ENCODE assay signal across 7 mouse cellular contexts in genomic region chr12:36042348-36042778, GRCm38 (mm10). TPM values are rescaled to one million over a fixed set of nuclear protein-coding genes. Genes with fewer than 3 reads are reported as not detected.
DNase-seq lines count a peak whose midpoint lies in the region; ATAC-seq lines count a peak whose summit lies in the region.

TSS of gene Tspan13 (minus strand) at chr12:36042500.

- peak within 1 kb of the TSS; percentile 66 for H3K27ac ChIP-seq in embryonic facial prominence, embryonic 12.5 days
- H3K27ac ChIP-seq in limb, embryonic 10.5 days: peak within 1 kb of the TSS; percentile 90
- peak within 1 kb of the TSS; percentile 91 for H3K27ac ChIP-seq in midbrain, embryonic 12.5 days (replicated peaks)

- peak; percentile 86 to 87 for DNase-seq in adrenal gland, postnatal 36 days
- peak; percentile 87 to 94 for DNase-seq in heart, adult 18-20 months
- DNase-seq in kidney, adult 18-20 months: peak; percentile 86
- peak; percentile 91 for DNase-seq in limb, embryonic 10.5 days (ENCODE audit: low spot score)
- DNase-seq in skeletal muscle tissue, adult 2 months (ENCODE audit: low read depth, low spot score): peak; percentile 36

- peak within 1 kb of the TSS; percentile 89 for H3K4me2 ChIP-seq in embryonic facial prominence, embryonic 12.5 days (replicated peaks)
- peak within 1 kb of the TSS; percentile 60 for H3K4me2 ChIP-seq in midbrain, embryonic 12.5 days (replicated peaks)

- H3K4me1 ChIP-seq in embryonic facial prominence, embryonic 12.5 days: peaks cover 16% of the 10 kb centered on the region
- H3K4me1 ChIP-seq in limb, embryonic 10.5 days: peaks cover 23% of the 10 kb centered on the region
- H3K4me1 ChIP-seq in midbrain, embryonic 12.5 days: peaks cover 16% of the 10 kb centered on the region

- 0 out of 2 replicates have a peak, but pooled peaks cover 2% of the 10 kb centered on the region for H3K27me3 ChIP-seq in embryonic facial prominence, embryonic 12.5 days
- H3K27me3 ChIP-seq in limb, embryonic 10.5 days (ENCODE audit: low read depth, poor library complexity, severe bottlenecking): no peaks in the 10 kb centered on the region
- no peaks in the 10 kb centered on the region for H3K27me3 ChIP-seq in midbrain, embryonic 12.5 days

- peak within 1 kb of the TSS; percentile 77 for H3K9ac ChIP-seq in embryonic facial prominence, embryonic 12.5 days
- H3K9ac ChIP-seq in midbrain, embryonic 12.5 days (replicated peaks): peak within 1 kb of the TSS; percentile 92

- no peaks in the 10 kb centered on the region for H3K9me3 ChIP-seq in embryonic facial prominence, embryonic 12.5 days
- no peaks in the 10 kb centered on the region for H3K9me3 ChIP-seq in limb, embryonic 10.5 days (replicated peaks)
- H3K9me3 ChIP-seq in midbrain, embryonic 12.5 days: no peaks in the 10 kb centered on the region

- WGBS in embryonic facial prominence, embryonic 12.5 days: 1% methylated on average over 34 of the region's 35 CpGs
- WGBS in limb, embryonic 10.5 days: under 1% methylated on average over 35 of the region's 35 CpGs
- 0% methylated on average over 35 of the region's 35 CpGs for WGBS in midbrain, embryonic 12.5 days

- no peaks in the 10 kb centered on the region for H3K36me3 ChIP-seq in embryonic facial prominence, embryonic 12.5 days
- H3K36me3 ChIP-seq in limb, embryonic 10.5 days: no peaks in the 10 kb centered on the region
- H3K36me3 ChIP-seq in midbrain, embryonic 12.5 days: no peaks in the 10 kb centered on the region

- ATAC-seq in embryonic facial prominence, embryonic 12.5 days (ENCODE audit: insufficient number of reproducible peaks, insufficient read depth, low FRiP score, low TSS enrichment): peak; percentile 98
- peak; percentile 97 for ATAC-seq in midbrain, embryonic 12.5 days (ENCODE audit: low FRiP score, low read depth)

- H3K4me3 ChIP-seq in embryonic facial prominence, embryonic 12.5 days: peak within 1 kb of the TSS; percentile 79
- H3K4me3 ChIP-seq in limb, embryonic 10.5 days: peak within 1 kb of the TSS; percentile 93
- H3K4me3 ChIP-seq in midbrain, embryonic 12.5 days: peak within 1 kb of the TSS; percentile 94

RNA-seq across cellular contexts. Expression of gene Tspan13, which starts in this region (rescaled TPM):
- 10 to 100 TPM in 1 of 2 experiments, 1 to 10 TPM in 1; 9.2 to 10.0 TPM for total RNA-seq in adrenal gland, postnatal 36 days (2021)
- polyA plus RNA-seq in embryonic facial prominence, embryonic 12.5 days (2016; fragmentation: Nextera tagmentation; extraction: Ambion mirVana): 81.3 and 84.3 TPM in 2 replicates
- 10 to 100 TPM; 34.9 to 46.1 TPM for total RNA-seq in heart, adult 18-20 months (2021)
- 47.2 and 57.7 TPM in 2 replicates for polyA plus RNA-seq in limb, embryonic 10.5 days (2016; fragmentation: Nextera tagmentation; extraction: Ambion mirVana)
- polyA plus RNA-seq in midbrain, embryonic 12.5 days (2016; fragmentation: Nextera tagmentation; extraction: Ambion mirVana): 258 and 264 TPM in 2 replicates

Comparison
In these comparisons a context has a peak if more than half of its experiments do, and no peak if none do; other contexts are left out.
1. Peak in every context shown above with its lines: DNase-seq, ATAC-seq, H3K4me3 ChIP-seq and H3K27ac ChIP-seq.
2. DNase-seq: peak in every context shown above with its lines; median percentile 91 in limb, embryonic 10.5 days; 90 in heart, adult 18-20 months; 86 in adrenal gland, postnatal 36 days; 86 in kidney, adult 18-20 months; 36 in skeletal muscle tissue, adult 2 months.